Mouse (Mus musculus): ENCODE results near the gene Slco1c1.

The Slco1c1 gene

GRCm38 (mm10) chr6:141523747-141524640 is at the start of gene Slco1c1:
Slco1c1 (plus strand) TSS chr6:141524368.
- peak in 1 of 2 experiments; percentile 23 for DNase-seq (ENCODE audit: low spot score in 2 of 2)

- DNase-seq (ENCODE audit: low spot score in 2 of 2) = no peak
Measured at GRCm38 (mm10) chr6:141474696-141475095, 49.5 kb upstream of the Slco1c1 start.

GRCm38 (mm10) chr6:141485302-141486021 is 38.7 kb upstream of the Slco1c1 start:
- DNase-seq (ENCODE audit: low spot score in 2 of 2) = no peak

GRCm38 (mm10) chr6:141487266-141487665 is 36.9 kb upstream of the Slco1c1 start:
- DNase-seq (ENCODE audit: low spot score in 2 of 2) = peak; percentile 7 to 43

GRCm38 (mm10) chr6:141488619-141489018 is 35.5 kb upstream of the Slco1c1 start:
- DNase-seq (ENCODE audit: low spot score in 2 of 2) = peak; percentile 51 to 54

- DNase-seq (ENCODE audit: low spot score in 2 of 2) = no peak
Measured at GRCm38 (mm10) chr6:141494909-141495308, 29.3 kb upstream of the Slco1c1 start.

GRCm38 (mm10) chr6:141495634-141496418 is 28.3 kb upstream of the Slco1c1 start:
- peak; percentile 7 to 9 for DNase-seq (ENCODE audit: low spot score in 2 of 2)

- DNase-seq (ENCODE audit: low spot score in 2 of 2) = peak; percentile 5 to 11
Measured at GRCm38 (mm10) chr6:141499511-141499910, 24.7 kb upstream of the Slco1c1 start.

GRCm38 (mm10) chr6:141501171-141501570 is 23.0 kb upstream of the Slco1c1 start:
- peak; percentile 9 to 21 for DNase-seq (ENCODE audit: low spot score in 2 of 2)

- no peak for DNase-seq (ENCODE audit: low spot score in 2 of 2)
Measured at GRCm38 (mm10) chr6:141522541-141522940, 1.6 kb upstream of the Slco1c1 start.

- DNase-seq (ENCODE audit: low spot score in 2 of 2) = no peak
Measured at GRCm38 (mm10) chr6:141525787-141526186, 1.6 kb downstream of the Slco1c1 start.

- no peak for DNase-seq (ENCODE audit: low spot score in 2 of 2)
Measured at GRCm38 (mm10) chr6:141530865-141531264, 6.7 kb downstream of the Slco1c1 start.

- DNase-seq (ENCODE audit: low spot score in 2 of 2) = no peak
Measured at GRCm38 (mm10) chr6:141537298-141537697, 13.1 kb downstream of the Slco1c1 start.

GRCm38 (mm10) chr6:141541136-141541535 is 17.0 kb downstream of the Slco1c1 start:
- no peak for DNase-seq (ENCODE audit: low spot score in 2 of 2)

- no peak for DNase-seq (ENCODE audit: low spot score in 2 of 2)
Measured at GRCm38 (mm10) chr6:141543344-141543743, 19.2 kb downstream of the Slco1c1 start.

- DNase-seq (ENCODE audit: low spot score in 2 of 2) = no peak
Measured at GRCm38 (mm10) chr6:141558118-141558517, 34.0 kb downstream of the Slco1c1 start.

GRCm38 (mm10) chr6:141567366-141567765 is 43.2 kb downstream of the Slco1c1 start:
- peak in 1 of 2 experiments; percentile 13 for DNase-seq (ENCODE audit: low spot score in 2 of 2)

- peak; percentile 19 to 46 for DNase-seq (ENCODE audit: low spot score in 2 of 2)
Measured at GRCm38 (mm10) chr6:141567852-141568558, 43.8 kb downstream of the Slco1c1 start.

- no peak for DNase-seq (ENCODE audit: low spot score in 2 of 2)
Measured at GRCm38 (mm10) chr6:141568559-141568946, 44.4 kb downstream of the Slco1c1 start.

- no peak for DNase-seq (ENCODE audit: low spot score in 2 of 2)
Measured at GRCm38 (mm10) chr6:141576646-141577200, 52.6 kb downstream of the Slco1c1 start.
